Mouse (Mus musculus): ENCODE results near the gene Khdc3.

DNA sequence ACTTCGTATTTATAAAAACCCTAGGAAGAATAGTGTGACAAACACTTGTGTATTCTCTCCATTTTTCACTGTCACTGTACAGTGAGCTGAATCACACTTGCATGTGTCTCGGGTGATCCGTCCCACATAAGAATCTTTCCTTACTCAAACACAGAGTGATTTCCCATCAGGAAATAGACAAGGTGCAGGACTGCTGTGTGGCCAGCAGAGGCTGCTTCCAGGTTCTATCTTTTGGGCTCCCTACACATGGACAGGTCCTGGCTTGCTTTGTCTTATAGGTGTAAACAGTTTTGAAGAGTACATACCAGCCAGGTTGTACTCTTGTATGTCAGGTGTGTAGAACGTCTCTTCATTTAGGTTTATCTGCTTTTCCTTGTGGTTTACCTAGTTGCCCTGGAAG is 16.4 kb downstream of the Khdc3 start:
- TF ChIP-seq POLR2A (IDR thresholded peaks at IDR 0.05; ENCODE audit: insufficient read depth, low read depth, low read length), result no peak
- no peak for TF ChIP-seq CTCF (IDR thresholded peaks at IDR 0.05)

Measured in heart, adult 2 months (tissue).